21 mouse cellular contexts compared by ENCODE assay signal in the genomic region with DNA sequence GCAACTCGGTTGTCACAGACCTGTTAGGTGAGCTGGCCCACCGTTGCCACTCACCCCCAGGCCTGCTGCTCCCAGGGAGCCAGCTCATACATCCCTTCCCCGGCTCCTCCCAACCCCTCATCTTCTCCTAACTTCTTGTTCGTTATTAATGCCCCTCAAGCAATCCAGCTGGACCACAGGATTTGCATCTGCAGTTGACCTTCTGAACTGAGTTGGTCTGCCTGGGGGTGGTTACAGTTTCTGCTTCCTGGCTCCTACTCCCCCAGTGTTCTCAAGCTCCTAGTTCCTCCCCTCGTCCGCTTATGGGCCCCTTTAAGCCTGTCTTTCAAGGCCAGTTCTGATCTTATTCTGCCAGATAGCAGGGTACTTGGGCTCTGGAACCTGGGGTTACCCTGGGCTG.
"Had no signal": no experiment of that assay in that cellular context is flagged by ENCODE, and none has a peak within 500 bp of the region (broad histone marks: within the 10 kb centered on the region; RNA-seq: fewer than 3 reads in every experiment).

No protein-coding gene starts in this region.

- H3K4me3 ChIP-seq: intestine, embryonic 15.5 days; kidney, embryonic 15.5 days; liver, embryonic 13.5 days; midbrain, embryonic 12.5 days; midbrain, embryonic 15.5 days; neural tube, embryonic 12.5 days; neural tube, embryonic 15.5 days had no signal

- H3K27ac ChIP-seq: intestine, embryonic 15.5 days; kidney, embryonic 15.5 days; liver, embryonic 13.5 days; midbrain, embryonic 12.5 days; midbrain, embryonic 15.5 days; neural tube, embryonic 12.5 days; neural tube, embryonic 15.5 days had no signal

- H3K27me3 ChIP-seq: intestine, embryonic 15.5 days; kidney, embryonic 15.5 days; liver, embryonic 13.5 days; midbrain, embryonic 12.5 days; midbrain, embryonic 15.5 days; neural tube, embryonic 12.5 days; neural tube, embryonic 15.5 days had no signal

- H3K9me3 ChIP-seq: intestine, embryonic 15.5 days; kidney, embryonic 15.5 days; liver, embryonic 13.5 days; midbrain, embryonic 12.5 days; midbrain, embryonic 15.5 days; neural tube, embryonic 12.5 days; neural tube, embryonic 15.5 days had no signal

- DNase-seq: kidney, adult 11 months; kidney, adult 8-10 months; kidney, postnatal 10 days; kidney, postnatal 36 days; left cerebral cortex, postnatal 4 days; liver, embryonic 13.5 days; lung, adult 2 months; lung, postnatal 14 days; lung, postnatal 4 days; right cerebral cortex, adult 18-20 months; right cerebral cortex, postnatal 14 days; right cerebral cortex, postnatal 4 days; spleen, adult 18-20 months; thymus, adult 18-20 months; thymus, postnatal 36 days had no signal
